Mouse (Mus musculus): Measurements from ENCODE around the gene Aktip. TPM values are rescaled to one million over a fixed set of nuclear protein-coding genes. Genes with fewer than 3 reads are reported as not detected.
A peak's percentile ranks its signal among the peaks of the same experiment; 100 is the strongest.

Gene Aktip
- polyA plus RNA-seq, 1 experiment from 2014 or later: 39.7 TPM

GRCm38 (mm10) chr8:91140828-91141227 lies 58.9 kb downstream of the Aktip start:
- H3K27me3 ChIP-seq (ENCODE audit: low read depth, poor library complexity, severe bottlenecking): no peaks in the 10 kb centered on the region
- no peaks in the 10 kb centered on the region for H3K36me3 ChIP-seq
- no peaks in the 10 kb centered on the region for H3K9me3 ChIP-seq (replicated peaks)
- H3K4me3 ChIP-seq: no peak overlapping the region
- H3K4me1 ChIP-seq: peaks cover 3% of the 10 kb centered on the region
- no peak overlapping the region for H3K27ac ChIP-seq
- no peak for DNase-seq (ENCODE audit: low spot score)
- WGBS: 88% methylated on average over 4 of the region's 4 CpGs

- H3K27ac ChIP-seq: no peak overlapping the region
- peaks cover 32% of the 10 kb centered on the region for H3K4me1 ChIP-seq
- WGBS: 71% methylated on average over 14 of the region's 14 CpGs
- no peak for DNase-seq (ENCODE audit: low spot score)
- no peaks in the 10 kb centered on the region for H3K36me3 ChIP-seq
- H3K4me3 ChIP-seq: no peak overlapping the region
- no peaks in the 10 kb centered on the region for H3K27me3 ChIP-seq (ENCODE audit: low read depth, poor library complexity, severe bottlenecking)
- no peaks in the 10 kb centered on the region for H3K9me3 ChIP-seq (replicated peaks)
These were observed 64.2 kb downstream of the Aktip start for GRCm38 (mm10) chr8:91135308-91136181.

GRCm38 (mm10) chr8:91134659-91135058 lies 65.1 kb downstream of the Aktip start:
- Histone ChIP-seq H3K4me1 (peaks cover 32% of the 10 kb centered on the region), H3K27ac (peak overlapping the region; percentile 83; the same call in 1 of the 2 replicates), H3K27me3 (ENCODE audit: low read depth, poor library complexity, severe bottlenecking) (no peaks in the 10 kb centered on the region), H3K4me3 (peak overlapping the region; percentile 94), H3K36me3 (peaks cover 1% of the 10 kb centered on the region; the same call in 1 of the 2 replicates), H3K9me3 (replicated peaks) (no peaks in the 10 kb centered on the region)
- no peak for DNase-seq (ENCODE audit: low spot score)
- 47% methylated on average over 12 of the region's 12 CpGs for WGBS

GRCm38 (mm10) chr8:91134070-91134475 lies 65.7 kb downstream of the Aktip start:
- 0% methylated on average over 24 of the region's 24 CpGs for WGBS
- Histone ChIP-seq H3K4me1 (peaks cover 32% of the 10 kb centered on the region), H3K36me3 (peaks cover 7% of the 10 kb centered on the region), H3K27me3 (ENCODE audit: low read depth, poor library complexity, severe bottlenecking) (no peaks in the 10 kb centered on the region), H3K27ac (peak overlapping the region; percentile 83), H3K9me3 (replicated peaks) (no peaks in the 10 kb centered on the region), H3K4me3 (peak overlapping the region; percentile 94)
- peak; percentile 99 for DNase-seq (ENCODE audit: low spot score)

GRCm38 (mm10) chr8:91133441-91134069 lies 66.2 kb downstream of the Aktip start:
- H3K4me3 ChIP-seq: peak overlapping the region; percentile 94
- H3K27me3 ChIP-seq (ENCODE audit: low read depth, poor library complexity, severe bottlenecking): no peaks in the 10 kb centered on the region
- no peaks in the 10 kb centered on the region for H3K9me3 ChIP-seq (replicated peaks)
- DNase-seq (ENCODE audit: low spot score): no peak
- under 1% methylated on average over 44 of the region's 58 CpGs for WGBS
- H3K4me1 ChIP-seq: peaks cover 32% of the 10 kb centered on the region
- H3K27ac ChIP-seq: peak overlapping the region; percentile 83
- peaks cover 12% of the 10 kb centered on the region for H3K36me3 ChIP-seq

GRCm38 (mm10) chr8:91132731-91133130 lies 67.0 kb downstream of the Aktip start:
- Histone ChIP-seq H3K4me1 (peaks cover 32% of the 10 kb centered on the region), H3K27me3 (ENCODE audit: low read depth, poor library complexity, severe bottlenecking) (no peaks in the 10 kb centered on the region), H3K4me3 (peak overlapping the region; percentile 94), H3K36me3 (peaks cover 20% of the 10 kb centered on the region), H3K27ac (no peak overlapping the region), H3K9me3 (replicated peaks) (no peaks in the 10 kb centered on the region)
- DNase-seq (ENCODE audit: low spot score): no peak
- WGBS: 77% methylated on average over 4 of the region's 4 CpGs

- WGBS: 95% methylated on average over 8 of the region's 8 CpGs
- H3K27ac ChIP-seq: no peak overlapping the region
- H3K4me1 ChIP-seq: no peaks in the 10 kb centered on the region
- no peak for DNase-seq (ENCODE audit: low spot score)
- H3K36me3 ChIP-seq: peaks cover 76% of the 10 kb centered on the region
- H3K4me3 ChIP-seq: no peak overlapping the region
- H3K9me3 ChIP-seq (replicated peaks): no peaks in the 10 kb centered on the region
- no peaks in the 10 kb centered on the region for H3K27me3 ChIP-seq (ENCODE audit: low read depth, poor library complexity, severe bottlenecking)
These were observed 73.0 kb downstream of the Aktip start for GRCm38 (mm10) chr8:91126786-91127185.

GRCm38 (mm10) chr8:91124315-91124714 lies 75.5 kb downstream of the Aktip start:
- Histone ChIP-seq H3K9me3 (replicated peaks) (no peaks in the 10 kb centered on the region), H3K27ac (no peak overlapping the region), H3K4me3 (no peak overlapping the region), H3K4me1 (no peaks in the 10 kb centered on the region), H3K27me3 (ENCODE audit: low read depth, poor library complexity, severe bottlenecking) (no peaks in the 10 kb centered on the region), H3K36me3 (peaks cover 91% of the 10 kb centered on the region)
- no peak for DNase-seq (ENCODE audit: low spot score)
- 94% methylated on average over 5 of the region's 5 CpGs for WGBS

GRCm38 (mm10) chr8:91118131-91118530 lies 81.6 kb downstream of the Aktip start:
- WGBS: 83% methylated on average over 3 of the region's 3 CpGs
- Histone ChIP-seq H3K36me3 (peaks cover 66% of the 10 kb centered on the region), H3K4me3 (no peak overlapping the region), H3K27ac (no peak overlapping the region), H3K27me3 (ENCODE audit: low read depth, poor library complexity, severe bottlenecking) (no peaks in the 10 kb centered on the region), H3K4me1 (no peaks in the 10 kb centered on the region), H3K9me3 (replicated peaks) (no peaks in the 10 kb centered on the region)
- DNase-seq (ENCODE audit: low spot score): no peak

- Histone ChIP-seq H3K27ac (no peak overlapping the region), H3K27me3 (ENCODE audit: low read depth, poor library complexity, severe bottlenecking) (no peaks in the 10 kb centered on the region), H3K4me3 (no peak overlapping the region), H3K9me3 (replicated peaks) (no peaks in the 10 kb centered on the region), H3K36me3 (peaks cover 66% of the 10 kb centered on the region), H3K4me1 (no peaks in the 10 kb centered on the region)
- DNase-seq (ENCODE audit: low spot score): no peak
- WGBS: 92% methylated on average over 4 of the region's 4 CpGs
These were observed 82.2 kb downstream of the Aktip start for GRCm38 (mm10) chr8:91117537-91117936.

- peaks cover 41% of the 10 kb centered on the region for H3K36me3 ChIP-seq
- H3K4me3 ChIP-seq: no peak overlapping the region
- WGBS: 81% methylated on average over 11 of the region's 11 CpGs
- DNase-seq (ENCODE audit: low spot score): no peak
- no peak overlapping the region for H3K27ac ChIP-seq
- no peaks in the 10 kb centered on the region for H3K27me3 ChIP-seq (ENCODE audit: low read depth, poor library complexity, severe bottlenecking)
- H3K9me3 ChIP-seq (replicated peaks): no peaks in the 10 kb centered on the region
- no peaks in the 10 kb centered on the region for H3K4me1 ChIP-seq
These were observed 84.9 kb downstream of the Aktip start for GRCm38 (mm10) chr8:91114910-91115309.

GRCm38 (mm10) chr8:91114428-91114827 lies 85.3 kb downstream of the Aktip start:
- peaks cover 38% of the 10 kb centered on the region for H3K36me3 ChIP-seq
- DNase-seq (ENCODE audit: low spot score): no peak
- H3K27ac ChIP-seq: no peak overlapping the region
- H3K4me1 ChIP-seq: no peaks in the 10 kb centered on the region
- no peaks in the 10 kb centered on the region for H3K9me3 ChIP-seq (replicated peaks)
- no peak overlapping the region for H3K4me3 ChIP-seq
- no peaks in the 10 kb centered on the region for H3K27me3 ChIP-seq (ENCODE audit: low read depth, poor library complexity, severe bottlenecking)
- 92% methylated on average over 5 of the region's 5 CpGs for WGBS

GRCm38 (mm10) chr8:91111868-91112477 lies 87.8 kb downstream of the Aktip start:
- Histone ChIP-seq H3K36me3 (peaks cover 39% of the 10 kb centered on the region), H3K27ac (no peak overlapping the region), H3K4me1 (no peaks in the 10 kb centered on the region), H3K4me3 (no peak overlapping the region), H3K27me3 (ENCODE audit: low read depth, poor library complexity, severe bottlenecking) (no peaks in the 10 kb centered on the region), H3K9me3 (replicated peaks) (no peaks in the 10 kb centered on the region)
- DNase-seq (ENCODE audit: low spot score): no peak
- 86% methylated on average over 5 of the region's 5 CpGs for WGBS

Measured in limb, embryonic 10.5 days (tissue).